Mouse (Mus musculus): ENCODE data around the gene Mrpl1. TPM values are rescaled to one million over a fixed set of nuclear protein-coding genes. Genes with fewer than 3 reads are reported as not detected.

The Mrpl1 gene
- total RNA-seq, 2 experiments from 2014 or later, result 14.1 to 15.1 TPM

GRCm38 (mm10) chr5:96176121-96176520 is 33.2 kb upstream of the Mrpl1 start:
- no peak for DNase-seq (ENCODE audit: extremely low spot score in 1 of 2, low spot score in 2 of 2)
- Histone ChIP-seq H3K4me3 (peak overlapping the region; percentile 16; the same call in 1 of the 2 replicates), H3K27ac (no peak overlapping the region)
- no peak for TF ChIP-seq CTCF (IDR thresholded peaks at IDR 0.05)
- intact Hi-C loops (cut with DNase I), result no loop called here

- Histone ChIP-seq H3K4me3 (no peak overlapping the region), H3K27ac (no peak overlapping the region)
- TF ChIP-seq CTCF (IDR thresholded peaks at IDR 0.05), result no peak
- intact Hi-C loops (cut with DNase I), result no loop called here
- DNase-seq (ENCODE audit: extremely low spot score in 1 of 2, low spot score in 2 of 2), result no peak
These were observed 32.4 kb upstream of the Mrpl1 start for GRCm38 (mm10) chr5:96176879-96177358.

- no peak overlapping the region for H3K27ac ChIP-seq
- intact Hi-C loops (cut with DNase I), result no loop called here
- H3K4me3 ChIP-seq, result no peak overlapping the region
- DNase-seq (ENCODE audit: extremely low spot score in 1 of 2, low spot score in 2 of 2), result no peak
- no peak for TF ChIP-seq CTCF (IDR thresholded peaks at IDR 0.05)
These were observed 26.1 kb upstream of the Mrpl1 start for GRCm38 (mm10) chr5:96183211-96183610.

GRCm38 (mm10) chr5:96183987-96184386 is 25.3 kb upstream of the Mrpl1 start:
- Histone ChIP-seq H3K27ac (no peak overlapping the region), H3K4me3 (no peak overlapping the region)
- intact Hi-C loops (cut with DNase I), result no loop called here
- DNase-seq (ENCODE audit: extremely low spot score in 1 of 2, low spot score in 2 of 2), result no peak
- no peak for TF ChIP-seq CTCF (IDR thresholded peaks at IDR 0.05)

- TF ChIP-seq CTCF (IDR thresholded peaks at IDR 0.05), result no peak
- intact Hi-C loops (cut with DNase I), result no loop called here
- no peak overlapping the region for H3K4me3 ChIP-seq
- H3K27ac ChIP-seq, result no peak overlapping the region
- DNase-seq (ENCODE audit: extremely low spot score in 1 of 2, low spot score in 2 of 2), result no peak
These were observed 19.5 kb upstream of the Mrpl1 start for GRCm38 (mm10) chr5:96189761-96190160.

GRCm38 (mm10) chr5:96191251-96191650 is 18.0 kb upstream of the Mrpl1 start:
- Histone ChIP-seq H3K4me3 (no peak overlapping the region), H3K27ac (no peak overlapping the region)
- DNase-seq (ENCODE audit: extremely low spot score in 1 of 2, low spot score in 2 of 2), result no peak
- intact Hi-C loops (cut with DNase I), result no loop called here
- no peak for TF ChIP-seq CTCF (IDR thresholded peaks at IDR 0.05)

- Histone ChIP-seq H3K27ac (no peak overlapping the region), H3K4me3 (no peak overlapping the region)
- DNase-seq (ENCODE audit: extremely low spot score in 1 of 2, low spot score in 2 of 2), result no peak
- peak; percentile 3 for TF ChIP-seq CTCF (IDR thresholded peaks at IDR 0.05)
- intact Hi-C loops (cut with DNase I), result no loop called here
These were observed 12.7 kb upstream of the Mrpl1 start for GRCm38 (mm10) chr5:96196547-96197052.

GRCm38 (mm10) chr5:96198271-96198670 is 11.0 kb upstream of the Mrpl1 start:
- TF ChIP-seq CTCF (IDR thresholded peaks at IDR 0.05), result no peak
- intact Hi-C loops (cut with DNase I), result no loop called here

GRCm38 (mm10) chr5:96200269-96200668 is 9.0 kb upstream of the Mrpl1 start:
- intact Hi-C loops (cut with DNase I), result no loop called here
- Histone ChIP-seq H3K4me3 (no peak overlapping the region), H3K27ac (no peak overlapping the region)
- no peak for DNase-seq (ENCODE audit: extremely low spot score in 1 of 2, low spot score in 2 of 2)
- no peak for TF ChIP-seq CTCF (IDR thresholded peaks at IDR 0.05)

More at GRCm38 (mm10) chr5:96198271-96198670, 11.0 kb upstream of the Mrpl1 start:
- Histone ChIP-seq H3K4me3 (no peak overlapping the region), H3K27ac (no peak overlapping the region)
- DNase-seq (ENCODE audit: extremely low spot score in 1 of 2, low spot score in 2 of 2), result no peak

GRCm38 (mm10) chr5:96201462-96202154 is 7.7 kb upstream of the Mrpl1 start:
- Histone ChIP-seq H3K4me3 (no peak overlapping the region), H3K27ac (no peak overlapping the region)
- no peak for DNase-seq (ENCODE audit: extremely low spot score in 1 of 2, low spot score in 2 of 2)
- intact Hi-C loops (cut with DNase I), result no loop called here
- no peak for TF ChIP-seq CTCF (IDR thresholded peaks at IDR 0.05)

GRCm38 (mm10) chr5:96206897-96207296 is 2.4 kb upstream of the Mrpl1 start:
- no peak overlapping the region for H3K27ac ChIP-seq

GRCm38 (mm10) chr5:96207531-96207930 is 1.8 kb upstream of the Mrpl1 start:
- no peak for DNase-seq (ENCODE audit: extremely low spot score in 1 of 2, low spot score in 2 of 2)
- no peak for TF ChIP-seq CTCF (IDR thresholded peaks at IDR 0.05)
- Histone ChIP-seq H3K27ac (no peak overlapping the region), H3K4me3 (no peak overlapping the region)
- intact Hi-C loops (cut with DNase I), result no loop called here

More at GRCm38 (mm10) chr5:96206897-96207296, 2.4 kb upstream of the Mrpl1 start:
- H3K4me3 ChIP-seq, result no peak overlapping the region
- no peak for TF ChIP-seq CTCF (IDR thresholded peaks at IDR 0.05)
- intact Hi-C loops (cut with DNase I), result no loop called here
- no peak for DNase-seq (ENCODE audit: extremely low spot score in 1 of 2, low spot score in 2 of 2)

- intact Hi-C loops (cut with DNase I), result no loop called here
- no peak for TF ChIP-seq CTCF (IDR thresholded peaks at IDR 0.05)
These were observed 750 bp upstream of the Mrpl1 start for GRCm38 (mm10) chr5:96208543-96208942.

More at GRCm38 (mm10) chr5:96208543-96208942, 750 bp upstream of the Mrpl1 start:
- Histone ChIP-seq H3K27ac (no peak overlapping the region), H3K4me3 (no peak overlapping the region)
- DNase-seq (ENCODE audit: extremely low spot score in 1 of 2, low spot score in 2 of 2), result no peak

Measured in left cerebral cortex, adult 2 months (tissue).